Mouse (Mus musculus): ENCODE measurements around the gene Unk. TPM values are rescaled to one million over a fixed set of nuclear protein-coding genes. Genes with fewer than 3 reads are reported as not detected.

The Unk gene
- polyA plus RNA-seq, 1 experiment from 2014 or later, result 20.0 TPM

DNA sequence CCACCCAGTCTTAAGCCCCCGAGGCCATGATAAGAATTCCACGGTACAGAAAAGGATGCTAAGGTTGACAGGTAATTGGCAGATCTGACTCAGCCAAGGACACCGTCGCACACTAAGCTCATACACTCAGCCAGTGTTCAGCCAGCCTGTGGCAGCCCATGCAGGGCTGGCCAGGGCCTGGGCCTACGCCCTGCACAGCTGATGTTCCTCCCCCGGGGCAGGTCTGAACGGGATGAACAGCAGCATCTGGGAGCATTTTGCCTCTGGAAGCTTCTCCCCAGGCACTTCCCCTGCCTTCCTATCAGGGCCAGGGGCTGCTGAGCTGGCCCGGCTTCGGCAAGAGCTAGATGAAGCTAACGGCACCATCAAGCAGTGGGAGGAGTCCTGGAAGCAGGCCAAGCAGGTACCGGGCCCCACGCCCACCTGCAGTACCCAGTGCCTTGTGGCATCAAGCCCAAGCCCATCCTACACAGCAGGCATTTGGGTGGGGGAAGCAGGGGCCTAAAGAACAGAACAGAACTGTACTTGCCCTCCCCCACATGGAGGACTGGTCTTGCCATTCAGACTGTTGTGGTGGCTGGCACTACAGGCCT lies 28.0 kb downstream of the Unk start:
- Histone ChIP-seq H3K36me3 (ENCODE audit: inconsistent target) (peaks cover 86% of the 10 kb centered on the region), H3K79me2 (ENCODE audit: inconsistent target) (no peaks in the 10 kb centered on the region), H3K27ac (no peak overlapping the region), H3K4me3 (ENCODE audit: inconsistent target) (no peak overlapping the region)
- 89% methylated on average over 11 of the region's 12 CpGs for WGBS (ENCODE audit: missing documents)

DNA sequence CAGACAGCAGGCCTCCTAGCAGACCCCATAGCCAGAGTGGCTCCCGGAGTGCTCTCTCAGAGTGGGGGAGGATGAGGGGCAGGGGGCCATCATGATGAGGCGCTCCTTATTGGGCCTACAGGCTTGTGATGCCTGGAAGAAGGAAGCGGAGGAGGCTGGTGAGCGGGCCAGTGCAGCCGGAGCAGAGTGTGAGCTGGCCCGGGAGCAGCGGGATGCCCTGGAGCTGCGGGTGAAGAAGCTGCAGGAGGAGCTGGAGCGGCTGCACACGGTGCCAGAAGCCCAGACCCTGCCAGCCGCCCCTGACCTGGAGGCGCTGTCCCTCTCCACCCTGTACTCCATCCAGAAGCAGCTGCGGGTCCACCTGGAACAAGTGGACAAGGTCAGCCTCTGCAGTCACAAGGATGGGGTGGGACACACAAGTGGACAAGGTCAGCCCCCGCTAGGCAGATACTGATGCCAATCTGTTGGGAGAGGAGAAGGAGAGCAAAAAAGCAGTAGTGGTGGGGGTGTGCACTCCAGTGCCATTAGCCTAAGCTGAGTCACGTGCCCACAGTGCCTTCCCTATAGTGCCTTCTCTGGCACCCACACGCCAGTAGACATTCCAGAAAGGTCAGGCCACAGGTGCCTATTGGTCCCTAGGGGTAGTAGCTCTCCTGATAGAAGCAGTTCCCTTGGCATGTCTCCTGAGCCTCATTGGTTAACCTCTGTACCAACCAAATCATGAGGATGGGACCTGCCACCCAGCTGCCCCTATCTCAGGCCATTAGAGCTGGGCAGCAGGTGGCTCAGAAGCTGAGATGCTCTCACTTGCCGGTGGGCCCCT lies 29.0 kb downstream of the Unk start:
- no peaks in the 10 kb centered on the region for H3K79me2 ChIP-seq (ENCODE audit: inconsistent target)
- WGBS (ENCODE audit: missing documents), result 97% methylated on average over 16 of the region's 17 CpGs
- H3K4me3 ChIP-seq (ENCODE audit: inconsistent target), result no peak overlapping the region
- no peak overlapping the region for H3K27ac ChIP-seq
- H3K36me3 ChIP-seq (ENCODE audit: inconsistent target), result peaks cover 85% of the 10 kb centered on the region

DNA sequence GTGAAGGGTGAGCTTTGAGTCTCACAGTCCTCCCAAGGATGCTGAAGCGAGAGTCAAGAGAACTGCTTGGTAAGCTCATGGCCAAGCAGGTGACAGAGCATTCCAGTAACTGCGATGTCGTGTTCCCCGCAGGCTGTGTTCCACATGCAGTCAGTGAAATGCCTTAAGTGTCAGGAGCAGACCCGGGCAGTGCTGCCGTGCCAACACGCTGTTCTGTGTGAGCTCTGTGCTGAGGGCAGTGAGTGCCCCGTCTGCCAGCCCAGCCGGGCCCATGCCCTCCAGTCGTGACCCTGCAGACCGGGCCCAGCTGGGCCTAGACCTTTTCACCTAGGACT lies 29.5 kb downstream of the Unk start:
- 93% methylated on average over 11 of the region's 11 CpGs for WGBS (ENCODE audit: missing documents)
- peaks cover 85% of the 10 kb centered on the region for H3K36me3 ChIP-seq (ENCODE audit: inconsistent target)
- H3K79me2 ChIP-seq (ENCODE audit: inconsistent target), result no peaks in the 10 kb centered on the region
- no peak overlapping the region for H3K4me3 ChIP-seq (ENCODE audit: inconsistent target)
- H3K27ac ChIP-seq, result no peak overlapping the region

DNA sequence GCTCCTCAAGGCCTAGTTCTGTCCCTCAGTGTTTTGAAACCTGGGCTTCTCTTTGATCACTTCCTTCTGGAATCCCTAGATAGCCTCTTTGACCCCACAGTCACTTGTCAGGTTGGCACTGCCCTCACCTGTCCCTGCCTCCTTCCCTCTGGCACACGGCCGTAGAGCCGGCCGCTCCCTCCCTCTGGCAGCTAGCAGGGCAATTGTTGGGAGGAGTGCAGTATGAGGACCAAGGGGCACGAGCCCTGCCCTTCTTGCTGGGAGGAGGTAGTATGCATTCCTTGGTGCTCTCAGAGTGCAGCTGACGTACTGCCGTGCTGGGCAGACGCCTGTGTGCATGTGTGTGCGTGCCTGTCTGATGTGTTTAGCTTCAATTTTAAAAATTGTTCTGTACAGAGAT lies 30.5 kb downstream of the Unk start:
- H3K36me3 ChIP-seq (ENCODE audit: inconsistent target), result peaks cover 85% of the 10 kb centered on the region

DNA sequence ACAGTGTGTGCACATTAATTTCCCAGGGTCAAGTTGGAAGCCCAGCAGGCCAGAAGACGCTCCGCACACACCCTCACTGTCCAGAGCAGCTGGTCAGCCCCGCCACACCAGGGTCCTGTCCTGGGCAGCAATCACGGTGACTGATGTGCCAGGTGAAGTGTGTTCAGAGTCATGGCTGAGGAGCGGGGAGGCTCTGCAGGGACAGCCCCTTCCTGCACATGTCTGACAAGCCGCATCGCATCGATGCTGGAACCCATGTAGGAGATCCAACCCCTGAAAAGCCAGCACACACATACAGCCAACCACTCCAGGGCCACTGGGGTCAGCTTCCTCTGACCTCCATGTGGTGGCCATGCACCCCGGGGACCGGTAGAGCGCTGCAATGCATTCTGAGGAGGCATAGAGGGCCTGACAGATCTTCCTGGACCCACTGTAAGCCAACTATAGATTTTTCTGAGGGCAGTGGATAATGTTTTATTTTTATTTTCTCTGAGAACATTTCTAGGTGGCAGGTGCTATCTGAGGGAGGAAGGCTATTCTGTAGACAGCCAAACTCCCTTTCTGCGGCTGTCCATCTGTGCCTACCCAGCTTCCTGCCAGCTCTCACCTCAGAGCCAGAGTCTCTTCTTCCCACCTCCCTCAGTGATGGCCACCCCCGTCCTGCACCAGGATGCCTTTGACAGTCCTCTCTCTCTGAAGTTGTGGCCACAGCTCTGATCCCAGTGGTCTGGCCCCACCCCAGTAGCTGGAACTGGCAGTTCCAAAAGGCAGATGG lies 31.7 kb downstream of the Unk start:
- Histone ChIP-seq H3K36me3 (ENCODE audit: inconsistent target) (peaks cover 80% of the 10 kb centered on the region), H3K4me3 (ENCODE audit: inconsistent target) (no peak overlapping the region), H3K79me2 (ENCODE audit: inconsistent target) (no peaks in the 10 kb centered on the region), H3K27ac (no peak overlapping the region)
- WGBS (ENCODE audit: missing documents), result 88% methylated on average over 13 of the region's 13 CpGs

More for the DNA sequence above, 30.5 kb downstream of the Unk start:
- Histone ChIP-seq H3K4me3 (ENCODE audit: inconsistent target) (no peak overlapping the region), H3K79me2 (ENCODE audit: inconsistent target) (no peaks in the 10 kb centered on the region), H3K27ac (no peak overlapping the region)
- 91% methylated on average over 9 of the region's 9 CpGs for WGBS (ENCODE audit: missing documents)

DNA sequence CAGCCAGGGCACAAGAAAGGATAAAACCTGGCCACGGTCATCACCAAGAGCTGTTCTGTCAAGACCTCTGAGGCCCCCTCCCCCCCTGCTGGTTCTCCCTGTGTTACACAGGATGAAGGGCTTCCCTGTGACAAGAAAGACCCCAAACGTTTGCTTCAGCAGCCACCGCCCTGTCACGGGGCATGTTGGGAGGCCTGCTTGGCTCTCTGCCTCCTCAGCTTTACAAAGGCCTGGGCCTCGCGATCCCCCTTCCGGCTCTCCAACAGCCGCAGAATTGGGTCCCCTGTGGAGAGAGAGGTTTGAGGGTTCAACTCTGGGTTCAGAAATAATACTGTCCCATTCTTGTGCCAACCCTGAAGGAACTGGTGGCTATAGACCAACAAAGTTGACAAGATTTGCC lies 32.4 kb downstream of the Unk start:
- WGBS (ENCODE audit: missing documents), result 89% methylated on average over 8 of the region's 8 CpGs
- H3K36me3 ChIP-seq (ENCODE audit: inconsistent target), result peaks cover 76% of the 10 kb centered on the region
- no peak overlapping the region for H3K4me3 ChIP-seq (ENCODE audit: inconsistent target)
- H3K79me2 ChIP-seq (ENCODE audit: inconsistent target), result no peaks in the 10 kb centered on the region
- H3K27ac ChIP-seq, result no peak overlapping the region

DNA sequence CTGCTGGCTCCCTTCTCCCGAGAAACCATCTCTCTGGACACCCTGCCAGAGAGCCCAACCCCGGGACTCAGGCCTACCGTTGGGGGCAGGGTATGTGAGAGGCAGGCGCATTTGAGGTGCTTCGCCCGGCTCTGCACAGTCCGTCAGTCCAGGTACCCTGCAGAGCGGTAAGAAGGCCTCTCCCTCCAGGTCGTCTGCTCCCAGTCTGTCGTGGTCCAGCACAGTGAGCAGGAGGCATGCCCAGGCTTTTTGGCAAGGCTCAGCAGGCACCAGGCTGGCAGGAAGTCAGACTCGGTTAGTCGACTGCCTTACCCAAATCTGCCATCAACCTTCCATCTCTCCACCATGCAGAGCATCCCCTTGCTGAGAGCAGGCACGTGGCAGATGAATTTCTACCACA lies 33.4 kb downstream of the Unk start:
- Histone ChIP-seq H3K4me3 (ENCODE audit: inconsistent target) (no peak overlapping the region), H3K36me3 (ENCODE audit: inconsistent target) (peaks cover 74% of the 10 kb centered on the region; the same call in 1 of the 2 replicates), H3K27ac (no peak overlapping the region), H3K79me2 (ENCODE audit: inconsistent target) (no peaks in the 10 kb centered on the region)
- WGBS (ENCODE audit: missing documents), result 82% methylated on average over 13 of the region's 13 CpGs

DNA sequence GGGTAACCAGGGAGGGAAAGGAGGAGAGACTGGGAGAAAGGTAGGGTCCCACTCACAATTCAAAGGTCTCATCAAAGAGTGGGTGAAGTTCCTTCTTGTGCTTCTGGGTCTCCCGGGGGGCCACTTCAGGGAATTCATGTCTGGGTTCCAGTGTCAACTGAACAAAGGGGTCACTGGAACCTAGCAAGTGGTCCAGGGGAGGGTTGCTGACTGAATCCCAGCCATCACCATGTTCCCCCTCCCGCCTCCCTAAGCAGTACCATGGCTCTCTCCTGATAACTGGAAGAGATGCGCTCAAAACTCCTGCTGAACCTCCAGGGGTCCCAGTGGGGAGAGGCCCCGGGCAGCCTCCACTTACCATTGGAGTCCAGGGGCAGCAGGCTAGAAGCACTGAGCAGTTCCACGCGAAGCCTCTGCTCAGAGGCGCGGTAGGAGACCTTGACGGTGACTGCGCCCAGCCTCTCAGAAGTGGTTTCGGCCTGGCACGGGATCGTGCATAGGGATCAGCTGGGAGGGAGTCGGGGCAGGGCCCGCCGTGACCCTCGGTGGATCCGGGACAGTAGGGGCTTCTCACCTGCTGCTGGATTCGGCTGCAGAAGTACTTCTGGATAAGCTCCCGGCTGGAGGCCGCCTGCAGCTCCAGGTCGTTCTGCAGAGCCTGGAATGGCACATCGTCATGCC lies 34.2 kb downstream of the Unk start:
- Histone ChIP-seq H3K36me3 (ENCODE audit: inconsistent target) (peaks cover 79% of the 10 kb centered on the region; the same call in 1 of the 2 replicates), H3K27ac (no peak overlapping the region), H3K79me2 (ENCODE audit: inconsistent target) (no peaks in the 10 kb centered on the region), H3K4me3 (ENCODE audit: inconsistent target) (no peak overlapping the region)
- WGBS (ENCODE audit: missing documents), result 94% methylated on average over 22 of the region's 23 CpGs

DNA sequence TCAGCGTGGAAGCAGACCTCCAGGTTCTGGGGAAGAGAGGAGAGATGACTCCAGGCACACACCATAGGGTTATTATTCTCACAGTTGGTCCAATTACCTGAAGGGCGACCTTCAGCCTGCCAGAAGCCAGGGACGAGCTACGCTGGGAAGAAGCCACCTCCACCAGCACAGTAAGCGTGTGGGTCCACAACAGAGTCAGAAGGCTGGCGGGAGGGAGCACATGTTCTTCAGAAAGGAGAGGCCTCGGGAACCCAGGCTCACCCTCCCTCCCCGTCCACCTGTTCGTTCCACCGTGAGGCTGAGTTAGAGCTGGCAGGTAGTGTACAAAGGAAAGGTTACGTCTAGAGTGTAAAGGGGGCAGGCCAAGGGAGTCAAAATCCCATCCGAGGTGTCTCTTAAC lies 35.2 kb downstream of the Unk start:
- H3K27ac ChIP-seq, result no peak overlapping the region
- 94% methylated on average over 12 of the region's 12 CpGs for WGBS (ENCODE audit: missing documents)
- H3K79me2 ChIP-seq (ENCODE audit: inconsistent target), result no peaks in the 10 kb centered on the region
- H3K4me3 ChIP-seq (ENCODE audit: inconsistent target), result no peak overlapping the region
- peaks cover 82% of the 10 kb centered on the region; the same call in 1 of the 2 replicates for H3K36me3 ChIP-seq (ENCODE audit: inconsistent target)

DNA sequence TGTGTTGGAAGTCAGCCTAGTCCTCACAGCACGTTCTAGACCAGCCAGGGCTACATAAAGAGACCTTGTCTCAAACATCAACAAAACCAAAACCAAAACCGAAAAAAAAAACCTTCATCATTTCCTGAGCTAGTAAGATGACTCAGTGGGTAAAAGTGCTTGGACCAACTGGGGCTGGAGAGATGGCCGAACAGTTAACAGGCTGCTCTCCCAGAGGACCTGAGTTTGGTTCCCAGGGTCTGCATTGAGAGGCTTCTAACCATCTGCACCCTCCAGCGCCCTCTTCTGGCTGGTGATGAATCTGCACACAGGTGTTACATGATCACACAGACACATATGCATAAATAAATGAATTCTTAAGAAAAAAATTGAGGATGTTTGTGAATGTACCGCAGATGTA lies 41.4 kb downstream of the Unk start:
- H3K27ac ChIP-seq, result peak overlapping the region; percentile 13; the same call in 1 of the 2 replicates
- peaks cover 36% of the 10 kb centered on the region; the same call in 1 of the 2 replicates for H3K36me3 ChIP-seq (ENCODE audit: inconsistent target)
- 29% methylated on average over 5 of the region's 5 CpGs for WGBS (ENCODE audit: missing documents)
- H3K79me2 ChIP-seq (ENCODE audit: inconsistent target), result peaks cover under 1% of the 10 kb centered on the region; the same call in 1 of the 2 replicates
- no peak overlapping the region for H3K4me3 ChIP-seq (ENCODE audit: inconsistent target)

DNA sequence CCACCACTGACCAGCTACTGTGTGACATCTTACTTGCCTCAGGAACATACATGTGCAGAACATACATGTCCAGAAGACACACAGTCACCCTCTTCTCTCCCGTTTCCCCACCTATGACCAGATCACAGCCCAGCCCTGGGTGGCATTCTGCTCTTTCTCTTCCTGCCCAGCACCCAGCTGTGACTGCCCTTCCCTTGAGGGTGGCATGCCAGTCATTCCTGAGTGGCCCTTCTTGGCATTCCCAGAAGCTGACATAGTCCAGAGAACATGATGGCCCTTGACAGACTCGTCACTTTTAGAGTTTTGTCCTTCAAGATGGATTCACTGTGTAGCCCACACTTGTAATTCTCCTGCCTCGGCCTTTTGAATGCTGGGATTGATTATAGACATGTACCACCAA lies 42.5 kb downstream of the Unk start:
- Histone ChIP-seq H3K4me3 (ENCODE audit: inconsistent target) (no peak overlapping the region), H3K36me3 (ENCODE audit: inconsistent target) (peaks cover 33% of the 10 kb centered on the region; the same call in 1 of the 2 replicates), H3K27ac (no peak overlapping the region), H3K79me2 (ENCODE audit: inconsistent target) (peaks cover 8% of the 10 kb centered on the region; the same call in 1 of the 2 replicates)
- WGBS (ENCODE audit: missing documents), result 97% methylated on average over 3 of the region's 3 CpGs

DNA sequence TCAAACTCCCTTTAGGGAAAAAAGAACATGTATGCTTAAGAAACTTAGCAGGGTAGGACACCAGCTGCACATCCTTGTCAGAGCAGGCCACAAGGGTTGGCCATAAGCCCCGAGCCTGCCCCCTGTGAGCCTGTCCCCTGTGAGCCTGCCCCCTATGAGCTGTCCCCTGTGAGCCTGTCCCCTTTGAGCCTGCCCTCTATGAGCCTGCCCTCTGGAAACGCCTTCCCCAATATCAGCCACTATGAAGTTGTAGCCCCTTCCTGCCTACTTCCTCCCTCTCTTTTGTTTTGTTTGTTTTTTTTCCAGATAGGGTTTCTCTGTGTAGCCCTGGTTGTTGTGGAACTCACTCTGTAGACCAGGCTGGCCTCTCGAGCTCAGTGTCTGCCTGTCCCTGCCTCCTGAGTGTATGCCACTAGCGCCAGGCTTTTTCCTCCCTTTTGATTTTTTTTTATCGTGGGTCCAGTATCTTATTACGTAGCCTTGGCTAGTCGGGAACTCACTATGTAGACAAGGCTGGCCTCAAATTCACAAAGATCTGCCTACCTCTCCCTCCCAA lies 44.4 kb downstream of the Unk start:
- peaks cover 8% of the 10 kb centered on the region; the same call in 1 of the 2 replicates for H3K79me2 ChIP-seq (ENCODE audit: inconsistent target)
- 59% methylated on average over 7 of the region's 7 CpGs for WGBS (ENCODE audit: missing documents)
- no peak overlapping the region for H3K27ac ChIP-seq
- H3K36me3 ChIP-seq (ENCODE audit: inconsistent target), result peaks cover 23% of the 10 kb centered on the region
- H3K4me3 ChIP-seq (ENCODE audit: inconsistent target), result no peak overlapping the region

DNA sequence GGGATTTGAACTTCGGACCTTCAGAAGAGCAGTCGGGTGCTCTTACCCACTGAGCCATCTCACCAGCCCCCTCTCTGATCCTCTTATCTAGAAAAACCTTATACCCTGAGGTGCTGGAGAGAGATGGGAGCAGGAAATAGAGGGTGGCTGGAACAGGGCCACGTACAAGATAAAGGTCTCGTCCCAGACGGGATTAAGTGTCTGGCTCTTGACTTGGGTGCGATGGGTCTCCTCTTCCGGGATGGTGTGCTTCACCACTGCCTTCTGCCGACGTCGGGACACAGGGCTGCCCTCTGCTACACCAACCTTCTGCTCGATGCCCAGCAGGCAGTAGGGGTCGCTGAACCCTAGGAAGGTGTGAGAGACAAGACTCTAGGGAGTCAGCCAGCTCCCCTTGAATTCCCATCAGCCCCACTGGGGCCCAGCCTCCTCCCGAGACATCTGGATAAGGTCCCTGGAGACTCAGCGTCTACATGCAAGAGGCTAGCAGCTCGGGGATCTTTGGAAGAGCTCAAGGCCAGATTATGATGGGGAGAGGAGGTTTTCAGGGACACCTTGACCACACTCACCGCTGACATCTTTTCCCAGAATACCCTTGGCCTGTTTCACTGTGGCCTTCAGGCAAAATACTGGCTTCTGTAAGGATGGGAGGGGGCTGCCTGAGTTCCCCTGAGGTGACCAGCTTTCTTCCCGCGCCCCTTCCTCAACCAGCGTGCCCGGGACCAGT lies 45.6 kb downstream of the Unk start:
- Histone ChIP-seq H3K79me2 (ENCODE audit: inconsistent target) (peaks cover 11% of the 10 kb centered on the region; the same call in 1 of the 2 replicates), H3K27ac (no peak overlapping the region), H3K36me3 (ENCODE audit: inconsistent target) (peaks cover 27% of the 10 kb centered on the region), H3K4me3 (ENCODE audit: inconsistent target) (no peak overlapping the region)
- 80% methylated on average over 20 of the region's 20 CpGs for WGBS (ENCODE audit: missing documents)

DNA sequence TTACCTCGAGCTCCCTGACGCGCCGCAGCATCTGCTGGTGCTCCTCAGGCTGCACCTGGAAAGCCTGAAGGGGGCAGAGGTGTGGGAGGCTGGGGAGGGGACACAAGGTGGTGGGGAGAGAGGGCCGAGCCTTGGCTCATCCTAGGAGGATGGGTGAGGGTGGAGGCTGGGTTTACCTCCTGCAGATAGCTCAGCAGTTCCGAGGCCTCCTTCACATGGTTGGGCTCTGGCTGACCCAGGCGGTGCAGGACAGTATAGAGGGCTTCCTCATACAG lies 46.1 kb downstream of the Unk start:
- WGBS (ENCODE audit: missing documents), result 76% methylated on average over 7 of the region's 7 CpGs
- Histone ChIP-seq H3K27ac (no peak overlapping the region), H3K79me2 (ENCODE audit: inconsistent target) (peaks cover 16% of the 10 kb centered on the region; the same call in 1 of the 2 replicates), H3K4me3 (ENCODE audit: inconsistent target) (peak overlapping the region; percentile 78; the same call in 1 of the 2 replicates), H3K36me3 (ENCODE audit: inconsistent target) (peaks cover 32% of the 10 kb centered on the region)
